Mouse (Mus musculus) embryonic facial prominence, embryonic 10.5 days (tissue): ENCODE results near the gene Shroom3. TPM values are rescaled to one million over a fixed set of nuclear protein-coding genes. Genes with fewer than 3 reads are reported as not detected.

Source experiments
- DNase-seq: peaks from one replicate; pipeline ENCODE4 v3.0.0-alpha.2; 2017; ENCODE audit warnings: low spot score
- H3K27ac ChIP-seq: fragments of 300-500 bp; sonication (generic); replicated peaks from 2 replicates; pipeline ENCODE4 v1.5.1; 2016; ENCODE audit warnings: mild to moderate bottlenecking
- H3K27me3 ChIP-seq: fragments of 300-500 bp; sonication (generic); replicated peaks from 2 replicates; pipeline ENCODE4 v1.6.1; 2016; ENCODE audit warnings: low read depth, mild to moderate bottlenecking; ENCODE audit not compliant: poor library complexity, severe bottlenecking
- H3K36me3 ChIP-seq: fragments of 300-500 bp; sonication (generic); replicated peaks from 2 replicates; pipeline ENCODE4 v1.6.1; 2016; ENCODE audit warnings: mild to moderate bottlenecking, moderate library complexity
- H3K4me1 ChIP-seq: fragments of 300-500 bp; sonication (generic); 2 replicates; pipeline ENCODE4 v1.6.1; 2016
- H3K4me3 ChIP-seq: fragments of 300-500 bp; sonication (generic); 2 replicates; pipeline ENCODE4 v1.5.1; 2016; ENCODE audit warnings: mild to moderate bottlenecking, moderate library complexity
- H3K9me3 ChIP-seq: fragments of 300-500 bp; sonication (generic); 2 replicates; pipeline ENCODE4 v1.6.1; 2016; ENCODE audit warnings: mild to moderate bottlenecking
- WGBS: fragments of 180-500 bp; shearing (Covaris S2); methylation state at CpG from one replicate; pipeline ENCODE4 v1.1.7; 2016; 5-methylcytosine and 5-hydroxymethylcytosine counted together
- polyA plus RNA-seq: library from polyadenylated mRNA; unstranded; fragments of >200 nt; fragmentation: Nextera tagmentation; extraction: Ambion mirVana; gene quantifications from 2 replicates; pipeline ENCODE4 v1.2.1, GENCODE M21; 2016

Shroom3 gene
- polyA plus RNA-seq, 1 experiment from 2014 or later = 4.8 TPM

DNA sequence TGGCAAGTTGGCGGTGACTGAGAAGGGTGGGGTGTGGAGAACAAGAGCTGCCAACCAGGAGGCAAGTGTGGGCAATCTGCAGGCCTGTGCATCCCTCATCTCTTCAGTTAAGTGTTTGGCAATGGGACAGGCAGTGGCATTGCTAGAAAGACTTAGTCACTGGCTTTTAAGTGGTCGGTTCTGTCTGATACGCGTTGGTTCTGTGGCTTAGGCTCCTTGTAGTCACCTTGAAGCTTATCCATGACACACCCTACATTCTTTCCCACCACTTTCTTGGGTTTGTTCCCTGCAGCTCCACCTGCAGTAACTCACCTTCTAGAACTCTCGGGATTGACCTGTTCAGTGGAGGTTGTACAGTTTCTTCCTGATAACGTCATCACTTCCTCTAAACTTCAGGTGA lies 166.5 kb downstream of the Shroom3 start:
- no peak for DNase-seq
- WGBS = 90% methylated on average over 6 of the region's 6 CpGs
- 0 out of 2 replicates have a peak, but pooled peaks cover 5% of the 10 kb centered on the region for H3K36me3 ChIP-seq
- H3K4me3 ChIP-seq = no peak overlapping the region
- H3K9me3 ChIP-seq = no peaks in the 10 kb centered on the region
- H3K27me3 ChIP-seq = no peaks in the 10 kb centered on the region
- no peak overlapping the region for H3K27ac ChIP-seq
- H3K4me1 ChIP-seq = peaks cover 4% of the 10 kb centered on the region; the same call in 1 of the 2 replicates

- Histone ChIP-seq H3K27ac (no peak overlapping the region), H3K4me3 (no peak overlapping the region), H3K27me3 (no peaks in the 10 kb centered on the region), H3K4me1 (peaks cover 8% of the 10 kb centered on the region), H3K9me3 (no peaks in the 10 kb centered on the region), H3K36me3 (0 out of 2 replicates have a peak, but pooled peaks cover 4% of the 10 kb centered on the region)
- WGBS = 84% methylated on average over 3 of the region's 3 CpGs
- no peak for DNase-seq
Measured at GRCm38 (mm10) chr5:92850925-92851324, 167.7 kb downstream of the Shroom3 start.

- Histone ChIP-seq H3K4me1 (peaks cover 19% of the 10 kb centered on the region), H3K4me3 (no peak overlapping the region), H3K27me3 (no peaks in the 10 kb centered on the region), H3K27ac (no peak overlapping the region), H3K9me3 (no peaks in the 10 kb centered on the region), H3K36me3 (no peaks in the 10 kb centered on the region)
- WGBS = 76% methylated on average over 4 of the region's 4 CpGs
- no peak for DNase-seq
Measured at GRCm38 (mm10) chr5:92854983-92855382, 171.7 kb downstream of the Shroom3 start.

DNA sequence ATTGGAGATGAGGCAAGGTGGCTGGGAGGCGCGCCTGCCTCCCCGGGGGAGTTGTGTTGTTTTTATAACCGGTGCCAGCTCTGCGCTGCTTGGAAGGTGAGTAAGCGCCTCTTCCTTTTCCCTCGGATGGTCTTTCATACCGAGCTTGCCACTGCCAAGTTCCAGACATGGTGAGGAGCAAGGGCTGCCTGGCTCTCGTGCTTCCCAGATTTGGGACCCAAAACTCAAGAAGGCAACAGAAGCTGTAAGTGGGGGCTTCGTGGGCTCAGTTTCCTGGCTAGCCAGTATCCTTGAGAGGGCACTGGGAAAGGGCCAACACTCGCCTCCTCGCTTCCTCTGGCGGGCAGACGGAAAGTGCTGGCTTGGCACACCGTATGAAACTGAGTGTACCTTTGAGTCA lies 173.1 kb downstream of the Shroom3 start:
- no peak overlapping the region for H3K4me3 ChIP-seq
- no peaks in the 10 kb centered on the region for H3K36me3 ChIP-seq
- no peak overlapping the region for H3K27ac ChIP-seq
- no peak for DNase-seq
- WGBS = 31% methylated on average over 15 of the region's 15 CpGs
- H3K4me1 ChIP-seq = peaks cover 22% of the 10 kb centered on the region
- no peaks in the 10 kb centered on the region for H3K27me3 ChIP-seq
- no peaks in the 10 kb centered on the region for H3K9me3 ChIP-seq

GRCm38 (mm10) chr5:92857177-92857576 lies 173.9 kb downstream of the Shroom3 start:
- no peaks in the 10 kb centered on the region for H3K27me3 ChIP-seq
- no peak overlapping the region for H3K4me3 ChIP-seq
- H3K27ac ChIP-seq = no peak overlapping the region
- WGBS = 78% methylated on average over 7 of the region's 7 CpGs
- DNase-seq = no peak
- no peaks in the 10 kb centered on the region for H3K9me3 ChIP-seq
- H3K36me3 ChIP-seq = no peaks in the 10 kb centered on the region
- peaks cover 28% of the 10 kb centered on the region for H3K4me1 ChIP-seq

GRCm38 (mm10) chr5:92858104-92858503 lies 174.9 kb downstream of the Shroom3 start:
- no peaks in the 10 kb centered on the region for H3K27me3 ChIP-seq
- H3K9me3 ChIP-seq = no peaks in the 10 kb centered on the region
- H3K4me1 ChIP-seq = peaks cover 28% of the 10 kb centered on the region
- 85% methylated on average over 3 of the region's 3 CpGs for WGBS
- H3K36me3 ChIP-seq = no peaks in the 10 kb centered on the region
- H3K27ac ChIP-seq = no peak overlapping the region
- no peak for DNase-seq
- no peak overlapping the region for H3K4me3 ChIP-seq

GRCm38 (mm10) chr5:92858576-92858975 lies 175.3 kb downstream of the Shroom3 start:
- Histone ChIP-seq H3K27ac (no peak overlapping the region), H3K4me1 (peaks cover 28% of the 10 kb centered on the region), H3K36me3 (no peaks in the 10 kb centered on the region), H3K4me3 (no peak overlapping the region), H3K27me3 (no peaks in the 10 kb centered on the region), H3K9me3 (no peaks in the 10 kb centered on the region)
- WGBS = 95% methylated on average over 4 of the region's 4 CpGs
- DNase-seq = no peak

GRCm38 (mm10) chr5:92861416-92862112 lies 178.3 kb downstream of the Shroom3 start:
- DNase-seq = no peak
- peaks cover 18% of the 10 kb centered on the region for H3K4me1 ChIP-seq
- WGBS = 79% methylated on average over 10 of the region's 10 CpGs
- H3K9me3 ChIP-seq = no peaks in the 10 kb centered on the region
- no peak overlapping the region for H3K4me3 ChIP-seq
- H3K27ac ChIP-seq = no peak overlapping the region; the same call in 1 of the 2 replicates
- H3K36me3 ChIP-seq = no peaks in the 10 kb centered on the region
- no peaks in the 10 kb centered on the region for H3K27me3 ChIP-seq

GRCm38 (mm10) chr5:92865090-92865489 lies 181.9 kb downstream of the Shroom3 start:
- H3K27me3 ChIP-seq = no peaks in the 10 kb centered on the region
- no peaks in the 10 kb centered on the region for H3K36me3 ChIP-seq
- peaks cover 16% of the 10 kb centered on the region for H3K4me1 ChIP-seq
- no peak for DNase-seq
- no peak overlapping the region for H3K27ac ChIP-seq
- H3K4me3 ChIP-seq = no peak overlapping the region
- WGBS = 76% methylated on average over 4 of the region's 4 CpGs
- H3K9me3 ChIP-seq = no peaks in the 10 kb centered on the region

DNA sequence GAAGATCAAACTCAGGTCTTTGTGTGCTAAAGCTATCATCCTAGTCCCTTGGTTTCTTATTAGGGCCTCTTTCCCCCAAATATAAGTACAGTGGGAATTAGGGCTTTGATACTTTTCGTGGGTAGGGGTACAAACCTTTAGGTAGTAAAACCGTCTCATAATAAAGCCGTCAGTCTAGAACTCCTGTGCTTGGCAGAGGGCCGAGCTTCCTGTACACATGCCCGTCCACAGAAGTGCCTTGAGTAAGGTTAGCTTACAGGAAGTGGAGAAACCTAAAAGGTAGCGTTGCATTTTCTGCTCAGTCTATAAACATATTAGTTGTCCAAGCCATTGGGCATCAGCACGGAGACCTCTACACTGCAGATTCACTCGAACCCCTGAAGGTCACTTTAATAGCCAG lies 183.3 kb downstream of the Shroom3 start:
- H3K36me3 ChIP-seq = no peaks in the 10 kb centered on the region
- no peaks in the 10 kb centered on the region for H3K9me3 ChIP-seq
- no peak overlapping the region for H3K4me3 ChIP-seq
- no peaks in the 10 kb centered on the region for H3K27me3 ChIP-seq
- 90% methylated on average over 8 of the region's 8 CpGs for WGBS
- H3K27ac ChIP-seq = no peak overlapping the region
- peaks cover 11% of the 10 kb centered on the region for H3K4me1 ChIP-seq
- DNase-seq = no peak

DNA sequence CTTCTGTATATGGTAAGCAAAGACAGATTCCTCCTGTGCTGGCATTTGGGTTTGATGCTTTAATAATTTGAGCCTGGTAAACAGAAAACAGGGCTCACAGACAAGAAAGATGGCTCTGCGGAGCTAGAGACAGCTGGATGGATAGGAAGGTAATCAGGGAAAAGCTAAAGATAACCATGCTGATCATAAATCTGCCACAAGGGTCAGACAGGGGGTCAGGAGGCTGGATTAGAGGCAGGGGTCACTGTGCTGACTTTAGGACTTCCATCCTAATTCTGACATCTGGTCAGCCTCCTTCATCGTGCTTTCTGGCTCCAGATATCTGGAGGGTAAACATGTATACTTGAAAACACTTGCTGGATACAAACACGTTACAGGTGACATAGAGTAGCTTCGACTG lies 184.0 kb downstream of the Shroom3 start:
- WGBS = 65% methylated on average over 4 of the region's 4 CpGs
- H3K27ac ChIP-seq = no peak overlapping the region
- DNase-seq = no peak
- H3K36me3 ChIP-seq = no peaks in the 10 kb centered on the region
- H3K27me3 ChIP-seq = no peaks in the 10 kb centered on the region
- no peak overlapping the region for H3K4me3 ChIP-seq
- 0 out of 2 replicates have a peak, but pooled peaks cover 6% of the 10 kb centered on the region for H3K4me1 ChIP-seq
- H3K9me3 ChIP-seq = no peaks in the 10 kb centered on the region

DNA sequence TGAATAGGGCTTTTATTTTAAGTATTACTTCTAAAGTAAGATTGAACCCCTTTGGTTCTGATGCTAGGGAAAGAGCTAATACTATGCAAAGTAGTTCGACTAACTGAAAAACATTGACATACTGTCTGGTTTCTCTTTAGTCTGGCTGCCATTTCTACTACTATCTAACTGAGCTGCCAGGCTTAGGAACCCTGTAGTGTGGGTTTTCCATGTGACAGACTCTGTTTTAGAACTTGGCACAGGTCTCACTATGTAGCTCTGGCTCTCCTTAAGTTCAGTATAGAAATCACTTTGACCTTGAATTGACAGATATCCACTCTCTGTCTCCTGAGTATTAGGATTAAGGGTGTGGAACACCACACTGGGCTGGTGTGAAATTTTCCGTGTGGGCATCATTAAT lies 185.0 kb downstream of the Shroom3 start:
- Histone ChIP-seq H3K27me3 (no peaks in the 10 kb centered on the region), H3K36me3 (no peaks in the 10 kb centered on the region), H3K4me3 (no peak overlapping the region), H3K27ac (no peak overlapping the region), H3K9me3 (no peaks in the 10 kb centered on the region), H3K4me1 (0 out of 2 replicates have a peak, but pooled peaks cover 6% of the 10 kb centered on the region)
- WGBS = 74% methylated on average over 2 of the region's 2 CpGs
- DNase-seq = no peak

DNA sequence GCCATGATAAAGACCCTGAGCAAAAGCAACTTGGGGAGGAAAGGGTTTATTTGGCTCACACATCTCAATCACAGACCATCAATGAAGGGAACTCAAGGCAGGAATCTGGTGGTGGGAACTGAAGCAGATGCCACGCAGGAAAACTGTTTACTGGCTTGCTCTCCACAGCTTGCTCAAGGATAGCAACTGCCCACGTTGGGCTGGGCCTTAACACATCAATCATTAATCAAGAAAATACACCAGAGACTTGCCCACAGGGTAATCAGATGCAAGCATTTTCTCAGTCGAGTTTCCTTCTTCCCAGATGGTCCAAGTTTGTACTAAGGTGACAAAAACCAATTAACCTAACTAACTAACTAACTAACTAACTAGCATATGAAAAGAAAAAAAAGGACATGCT lies 187.8 kb downstream of the Shroom3 start:
- no peaks in the 10 kb centered on the region for H3K27me3 ChIP-seq
- 46% methylated on average over 3 of the region's 3 CpGs for WGBS

More for the DNA sequence above, 187.8 kb downstream of the Shroom3 start:
- H3K4me3 ChIP-seq = no peak overlapping the region
- H3K9me3 ChIP-seq = no peaks in the 10 kb centered on the region
- no peak overlapping the region for H3K27ac ChIP-seq
- H3K4me1 ChIP-seq = 0 out of 2 replicates have a peak, but pooled peaks cover 2% of the 10 kb centered on the region
- no peak for DNase-seq
- no peaks in the 10 kb centered on the region for H3K36me3 ChIP-seq
